Mouse (Mus musculus): ENCODE results near the gene Ahnak2.

- TF ChIP-seq POLR2A (IDR thresholded peaks at IDR 0.05; ENCODE audit: borderline replicate concordance, insufficient read depth, low read length): no peak
- no peak for TF ChIP-seq CTCF (IDR thresholded peaks at IDR 0.05; ENCODE audit: borderline replicate concordance, insufficient read depth, low read depth, low read length)
Observed at GRCm38 (mm10) chr12:112795466-112796104, 6.9 kb downstream of the Ahnak2 start.

Measured in cerebellum, adult 2 months (tissue).